Mouse (Mus musculus) liver, embryonic 14 days (tissue): ENCODE data around the gene Srsf6. TPM values are rescaled to one million over a fixed set of nuclear protein-coding genes. Genes with fewer than 3 reads are reported as not detected.

ENCODE experiments used
- polyA plus RNA-seq: library from polyadenylated mRNA; depleted of rRNA; stranded (reverse); fragments of >200 nt; gene quantifications from 2 replicates; pipeline ENCODE4 v1.2.3, GENCODE M21; 2012; rRNA removed

Srsf6 gene
- 117 and 129 TPM in 2 replicates for polyA plus RNA-seq

GRCm38 (mm10) chr2:162931123-162931673 lies at the start of gene Srsf6:
TSS of gene Srsf6 (plus strand) at chr2:162931528.

GRCm38 (mm10) chr2:162943148-162943846 lies 12.0 kb downstream of the Srsf6 start, which contains the start of gene L3mbtl1:
TSS of gene L3mbtl1 (plus strand) at chr2:162943472.

Other genes with a start within 250 kb of the Srsf6 start
- 0.09 and 0.10 TPM in 2 replicates for gene L3mbtl1, start 11.9 kb downstream of the Srsf6 start, polyA plus RNA-seq
- gene Sgk2, start 55.8 kb downstream of the Srsf6 start, polyA plus RNA-seq: 1.7 and 2.2 TPM in 2 replicates
- 10.9 and 12.1 TPM in 2 replicates for gene Ift52, start 85.8 kb downstream of the Srsf6 start, polyA plus RNA-seq
- 30.3 and 35.9 TPM in 2 replicates for gene Mybl2, start 123.2 kb downstream of the Srsf6 start, polyA plus RNA-seq
- gene Gtsf1l, start 156.3 kb downstream of the Srsf6 start, polyA plus RNA-seq: not detected in 2 replicates